In genomic region chr11:62537590-62537989, GRCm38 (mm10) we compare ENCODE assay signal across 8 mouse cellular contexts. TPM values are rescaled to one million over a fixed set of nuclear protein-coding genes. Genes with fewer than 3 reads are reported as not detected.
DNase-seq lines count a peak whose midpoint lies in the region; ATAC-seq lines count a peak whose summit lies in the region.

No protein-coding gene starts in this region.

- H3K4me3 ChIP-seq in forebrain, embryonic 11.5 days (ENCODE audit: low read depth, low read length), result peak overlapping the region; percentile 87; the same call in 1 of the 2 replicates
- H3K4me3 ChIP-seq in liver, embryonic 13.5 days (replicated peaks), result peak overlapping the region; percentile 84

- 31% methylated on average over 7 of the region's 7 CpGs for WGBS in forebrain, embryonic 11.5 days
- WGBS in liver, embryonic 13.5 days (ENCODE audit: insufficient replicate concordance), result 21% methylated on average over 7 of the region's 7 CpGs

- H3K27me3 ChIP-seq in forebrain, embryonic 11.5 days (ENCODE audit: control insufficient read depth, insufficient read depth, low read length), result no peaks in the 10 kb centered on the region; the same call in 1 of the 2 replicates
- H3K27me3 ChIP-seq in liver, embryonic 13.5 days, result peaks cover 22% of the 10 kb centered on the region

- H3K9ac ChIP-seq in forebrain, embryonic 11.5 days (ENCODE audit: low read length), result peak overlapping the region; percentile 35; the same call in 1 of the 2 replicates
- H3K9ac ChIP-seq in liver, embryonic 13.5 days, result peak overlapping the region; percentile 54; the same call in 1 of the 2 replicates

- ATAC-seq in forebrain, embryonic 11.5 days (replicated peaks; ENCODE audit: low FRiP score), result no peak
- no peak for ATAC-seq in liver, embryonic 13.5 days (ENCODE audit: low read depth)

- intact Hi-C loops in left cerebral cortex, postnatal 10 days (cut with DNase I), result loop anchor here (5.0 kb wide), 1 partner anchor 80 kb away; the partner anchor contains the start of genes Ncor1 and Pigl

- DNase-seq in embryo, embryonic 10 days (ENCODE audit: low spot score), result peak; percentile 20
- no peak for DNase-seq in embryo, embryonic 10.5 days (ENCODE audit: low spot score)
- DNase-seq in 416B (ENCODE audit: low read depth), result peak; percentile 90
- DNase-seq in forebrain, embryonic 11.5 days (ENCODE audit: low spot score), result no peak
- no peak for DNase-seq in liver, embryonic 13.5 days
- DNase-seq in urinary bladder, postnatal 25 days (ENCODE audit: low spot score), result no peak
- no peak for DNase-seq in left cerebral cortex, postnatal 10 days (ENCODE audit: extremely low spot score in 1 of 2, low spot score in 2 of 2)
- DNase-seq in cerebellum, adult 8-10 months, result no peak

- no peaks in the 10 kb centered on the region for H3K36me3 ChIP-seq in forebrain, embryonic 11.5 days (ENCODE audit: control insufficient read depth, insufficient read depth, low read length)
- peaks cover 8% of the 10 kb centered on the region; the same call in 1 of the 2 replicates for H3K36me3 ChIP-seq in liver, embryonic 13.5 days

- no peak overlapping the region for H3K27ac ChIP-seq in forebrain, embryonic 11.5 days (ENCODE audit: low read depth, low read length)
- H3K27ac ChIP-seq in liver, embryonic 13.5 days, result no peak overlapping the region

- H3K4me2 ChIP-seq in forebrain, embryonic 11.5 days (ENCODE audit: low read depth, low read length, severe bottlenecking), result peak overlapping the region; percentile 85; the same call in 1 of the 2 replicates
- H3K4me2 ChIP-seq in liver, embryonic 13.5 days, result peak overlapping the region; percentile 95

- no peaks in the 10 kb centered on the region for H3K9me3 ChIP-seq in forebrain, embryonic 11.5 days (ENCODE audit: control insufficient read depth, low read length)
- H3K9me3 ChIP-seq in liver, embryonic 13.5 days (replicated peaks), result no peaks in the 10 kb centered on the region

- H3K4me1 ChIP-seq in forebrain, embryonic 11.5 days (replicated peaks; ENCODE audit: control insufficient read depth, insufficient read depth, low read length), result no peaks in the 10 kb centered on the region
- H3K4me1 ChIP-seq in liver, embryonic 13.5 days (replicated peaks), result peaks cover 23% of the 10 kb centered on the region

RNA-seq across cellular contexts. Expression of gene Cenpv, which starts 1.5 kb away (rescaled TPM):
- 61.5 and 79.6 TPM in 2 replicates for polyA plus RNA-seq in forebrain, embryonic 11.5 days (2014; fragmentation: Nextera tagmentation; extraction: Ambion mirVana)
- 17.8 and 19.6 TPM in 2 replicates for polyA plus RNA-seq in liver, embryonic 13.5 days (2015; fragmentation: Nextera tagmentation; extraction: Ambion mirVana)
- total RNA-seq in left cerebral cortex, postnatal 10 days (2021), result 10 to 100 TPM; 38.0 to 42.0 TPM

RNA-seq across cellular contexts. Expression of gene Ubb, which starts 13.4 kb away (rescaled TPM):
- polyA plus RNA-seq in forebrain, embryonic 11.5 days (2014; fragmentation: Nextera tagmentation; extraction: Ambion mirVana), result 3,283 and 3,484 TPM in 2 replicates
- polyA plus RNA-seq in liver, embryonic 13.5 days (2015; fragmentation: Nextera tagmentation; extraction: Ambion mirVana), result 1,519 and 1,558 TPM in 2 replicates
- 1,000 to 10,000 TPM; 1,760 to 1,780 TPM for total RNA-seq in left cerebral cortex, postnatal 10 days (2021)

RNA-seq across cellular contexts. Expression of gene Trpv2, which starts 36.7 kb away (rescaled TPM):
- polyA plus RNA-seq in forebrain, embryonic 11.5 days (2014; fragmentation: Nextera tagmentation; extraction: Ambion mirVana), result 3.0 and 3.1 TPM in 2 replicates
- polyA plus RNA-seq in liver, embryonic 13.5 days (2015; fragmentation: Nextera tagmentation; extraction: Ambion mirVana), result 6.6 and 7.2 TPM in 2 replicates
- total RNA-seq in left cerebral cortex, postnatal 10 days (2021), result 10 to 100 TPM; 27.8 to 30.0 TPM

Comparison
In these comparisons a context has a peak if more than half of its experiments do, and no peak if none do; other contexts are left out.
1. DNase-seq: peak in embryo, embryonic 10 days (single experiment) and 416B (single experiment); none in embryo, embryonic 10.5 days (single experiment), forebrain, embryonic 11.5 days (single experiment), liver, embryonic 13.5 days (single experiment), urinary bladder, postnatal 25 days (single experiment), left cerebral cortex, postnatal 10 days (0 of 2) and cerebellum, adult 8-10 months (single experiment).